Mouse (Mus musculus) megakaryocyte, embryonic 14.5 days (primary cell): Measurements from ENCODE around the gene Snrpd2.

Experiments used
- FLI1 ChIP-seq: IDR thresholded peaks from 2 replicates; pipeline ENCODE4 v1.6.1; 2012; ENCODE audit warnings: low read length, inconsistent platforms, mixed read lengths
- GATA1 ChIP-seq: IDR thresholded peaks from 3 replicates; pipeline ENCODE4 v1.6.1; 2012; ENCODE audit warnings: mixed read lengths, low read length, inconsistent platforms, borderline replicate concordance

- no peak for TF ChIP-seq GATA1
- no peak for TF ChIP-seq FLI1
Observed at GRCm38 (mm10) chr7:19162928-19163327, 13.4 kb downstream of the Snrpd2 start.
